Mouse (Mus musculus): ENCODE measurements around the gene Zmym6. TPM values are rescaled to one million over a fixed set of nuclear protein-coding genes. Genes with fewer than 3 reads are reported as not detected.

Gene Zmym6
- polyA plus RNA-seq, 1 experiment from 2014 or later, result 34.5 TPM

DNA sequence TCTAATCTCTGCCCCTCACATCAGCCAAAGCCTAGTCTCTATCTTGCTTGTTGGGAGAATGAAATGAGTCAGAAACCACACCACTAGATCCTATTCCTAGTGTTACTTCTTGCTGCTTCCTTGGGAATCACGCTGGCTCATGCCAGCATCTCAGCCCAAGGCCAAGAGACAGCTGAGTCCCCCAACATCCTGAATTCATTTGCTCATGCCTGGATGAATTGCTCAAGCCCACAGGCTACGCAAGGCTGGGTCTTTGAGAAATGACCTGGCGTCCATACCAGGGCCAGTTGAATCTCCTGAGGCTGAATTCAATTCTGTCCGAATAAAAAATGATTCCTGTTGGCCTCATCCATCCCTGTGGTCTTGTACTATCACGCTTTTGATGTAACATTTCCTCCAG is 60.4 kb downstream of the Zmym6 start:
- Histone ChIP-seq H3K4me3 (replicated peaks) (no peak overlapping the region), H3K9me3 (no peaks in the 10 kb centered on the region), H3K4me2 (replicated peaks) (no peak overlapping the region), H3K27me3 (no peaks in the 10 kb centered on the region), H3K27ac (no peak overlapping the region), H3K4me1 (replicated peaks) (peaks cover 6% of the 10 kb centered on the region; the same call in 1 of the 2 replicates), H3K9ac (replicated peaks) (no peak overlapping the region), H3K36me3 (no peaks in the 10 kb centered on the region)
- no peak for ATAC-seq
- WGBS, result 88% methylated on average over 5 of the region's 5 CpGs

DNA sequence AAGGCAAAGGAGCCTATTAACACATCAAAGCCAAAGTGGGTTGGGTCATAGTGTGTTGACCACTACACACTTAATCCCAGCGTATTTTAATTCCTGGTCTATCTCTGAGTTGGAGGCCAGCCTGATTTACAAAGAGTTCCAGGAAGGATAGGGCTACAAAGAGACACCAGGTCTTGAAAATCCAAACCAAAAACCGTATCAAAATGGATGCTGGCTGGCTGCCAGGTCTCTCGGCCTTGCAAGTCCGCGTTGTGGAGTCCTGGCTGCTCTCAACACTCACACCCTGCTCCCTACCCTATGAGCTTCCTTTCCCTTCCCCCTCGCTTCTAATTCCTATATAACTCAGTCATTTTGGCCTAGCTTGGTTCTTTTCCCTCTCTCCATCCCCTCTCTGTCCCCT is 61.3 kb downstream of the Zmym6 start:
- Histone ChIP-seq H3K4me1 (replicated peaks) (peaks cover 6% of the 10 kb centered on the region; the same call in 1 of the 2 replicates), H3K36me3 (no peaks in the 10 kb centered on the region), H3K4me2 (replicated peaks) (no peak overlapping the region), H3K9me3 (no peaks in the 10 kb centered on the region), H3K27me3 (no peaks in the 10 kb centered on the region), H3K9ac (replicated peaks) (no peak overlapping the region), H3K4me3 (replicated peaks) (no peak overlapping the region), H3K27ac (no peak overlapping the region)
- WGBS, result 30% methylated on average over 6 of the region's 6 CpGs
- ATAC-seq, result no peak

DNA sequence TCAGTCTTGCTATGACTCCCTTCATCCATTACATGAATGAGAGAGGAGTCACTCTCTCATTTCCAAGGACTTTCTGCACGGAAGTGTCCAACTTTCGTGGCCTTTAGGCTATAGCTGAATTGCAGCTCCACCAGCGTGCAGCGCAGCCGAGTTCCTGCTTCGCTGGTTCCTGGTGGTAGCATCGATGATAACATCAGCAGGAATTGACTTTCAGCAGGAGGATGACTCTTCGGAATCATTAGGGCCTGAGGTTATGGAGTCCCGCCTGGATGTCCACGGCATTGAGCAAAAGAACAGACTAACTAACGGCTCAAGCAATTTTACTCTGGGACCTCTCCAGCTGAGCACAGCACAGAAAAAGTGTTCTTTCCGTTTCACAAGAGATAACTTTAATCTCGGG is 72.8 kb downstream of the Zmym6 start:
- no peak for ATAC-seq
- WGBS, result 85% methylated on average over 13 of the region's 13 CpGs
- no peaks in the 10 kb centered on the region for H3K27me3 ChIP-seq

DNA sequence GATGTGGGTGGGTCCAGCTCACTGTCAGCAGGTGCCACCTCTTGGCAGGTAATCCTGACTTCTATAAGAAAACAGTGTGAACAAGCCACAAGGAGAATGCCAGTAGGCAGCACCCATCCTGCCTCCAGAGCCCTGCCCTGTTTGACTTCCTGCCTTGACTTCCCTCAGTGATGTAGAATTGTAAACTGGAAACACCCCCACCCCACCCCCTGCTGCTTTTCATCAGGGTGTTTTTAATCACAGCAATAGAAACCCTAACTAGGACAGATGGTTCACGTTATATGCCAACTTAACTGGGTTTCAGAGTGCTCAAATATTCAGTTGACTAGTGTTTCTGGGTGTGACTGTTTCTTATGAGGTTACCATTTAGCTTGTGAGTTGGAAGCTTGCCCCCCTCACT is 76.2 kb downstream of the Zmym6 start:
- no peaks in the 10 kb centered on the region for H3K4me1 ChIP-seq (replicated peaks)
- no peaks in the 10 kb centered on the region for H3K9me3 ChIP-seq
- no peak for ATAC-seq
- 65% methylated on average over 1 of the region's 1 CpGs for WGBS
- H3K4me3 ChIP-seq (replicated peaks), result no peak overlapping the region
- no peaks in the 10 kb centered on the region for H3K27me3 ChIP-seq
- no peak overlapping the region for H3K4me2 ChIP-seq (replicated peaks)
- H3K27ac ChIP-seq, result no peak overlapping the region
- no peaks in the 10 kb centered on the region for H3K36me3 ChIP-seq
- H3K9ac ChIP-seq (replicated peaks), result no peak overlapping the region

More for the DNA sequence above, 72.8 kb downstream of the Zmym6 start:
- Histone ChIP-seq H3K9me3 (no peaks in the 10 kb centered on the region), H3K9ac (replicated peaks) (no peak overlapping the region), H3K4me2 (replicated peaks) (no peak overlapping the region), H3K4me1 (replicated peaks) (no peaks in the 10 kb centered on the region), H3K36me3 (no peaks in the 10 kb centered on the region), H3K27ac (no peak overlapping the region), H3K4me3 (replicated peaks) (no peak overlapping the region)

DNA sequence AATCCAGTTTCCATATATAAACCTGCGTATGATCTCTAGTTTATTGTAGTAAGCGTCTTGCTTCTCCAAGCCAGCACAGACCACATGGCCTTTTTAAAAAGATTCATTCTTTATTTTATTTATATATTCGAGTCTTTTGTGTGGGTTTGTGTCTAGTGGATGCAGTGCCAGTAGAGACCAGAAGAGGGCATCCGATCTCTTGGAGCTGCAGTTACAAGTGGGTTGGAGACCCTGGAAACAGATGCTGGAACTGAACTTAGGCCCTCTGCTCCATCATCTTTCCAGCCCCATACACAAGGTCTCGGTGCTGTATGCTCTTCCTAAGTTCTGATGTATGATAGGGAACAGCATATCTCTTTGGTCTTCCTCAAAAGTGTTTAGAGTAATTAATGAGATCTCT is 78.6 kb downstream of the Zmym6 start:
- no peaks in the 10 kb centered on the region for H3K4me1 ChIP-seq (replicated peaks)

DNA sequence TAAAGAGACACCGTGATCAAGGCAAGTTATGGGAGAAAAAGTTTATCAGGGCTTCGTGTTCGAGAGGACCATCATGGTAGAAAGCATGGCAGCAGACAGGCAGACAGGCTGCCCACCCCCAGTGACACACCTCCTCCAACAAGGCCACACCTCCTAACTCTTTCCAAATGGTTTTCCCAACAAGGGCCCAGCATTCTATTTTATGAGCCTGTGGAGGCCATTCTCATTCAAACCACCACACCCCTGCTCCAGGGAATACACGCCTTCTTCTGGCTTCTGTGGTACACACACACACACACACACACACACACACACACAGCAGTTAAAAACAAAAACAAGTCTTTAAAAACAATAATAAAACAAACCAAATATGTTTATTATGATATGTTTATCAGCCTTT is 80.6 kb downstream of the Zmym6 start:
- no peaks in the 10 kb centered on the region for H3K9me3 ChIP-seq
- ATAC-seq, result no peak
- no peak overlapping the region for H3K9ac ChIP-seq (replicated peaks)
- no peaks in the 10 kb centered on the region for H3K36me3 ChIP-seq
- H3K27ac ChIP-seq, result no peak overlapping the region
- 92% methylated on average over 4 of the region's 4 CpGs for WGBS
- H3K4me1 ChIP-seq (replicated peaks), result no peaks in the 10 kb centered on the region
- H3K4me3 ChIP-seq (replicated peaks), result no peak overlapping the region
- H3K27me3 ChIP-seq, result no peaks in the 10 kb centered on the region
- no peak overlapping the region for H3K4me2 ChIP-seq (replicated peaks)

More for the DNA sequence above, 78.6 kb downstream of the Zmym6 start:
- Histone ChIP-seq H3K4me3 (replicated peaks) (no peak overlapping the region), H3K27me3 (no peaks in the 10 kb centered on the region), H3K36me3 (no peaks in the 10 kb centered on the region), H3K4me2 (replicated peaks) (no peak overlapping the region), H3K9ac (replicated peaks) (no peak overlapping the region), H3K27ac (no peak overlapping the region), H3K9me3 (no peaks in the 10 kb centered on the region)
- ATAC-seq, result no peak
- WGBS, result 60% methylated on average over 5 of the region's 5 CpGs

DNA sequence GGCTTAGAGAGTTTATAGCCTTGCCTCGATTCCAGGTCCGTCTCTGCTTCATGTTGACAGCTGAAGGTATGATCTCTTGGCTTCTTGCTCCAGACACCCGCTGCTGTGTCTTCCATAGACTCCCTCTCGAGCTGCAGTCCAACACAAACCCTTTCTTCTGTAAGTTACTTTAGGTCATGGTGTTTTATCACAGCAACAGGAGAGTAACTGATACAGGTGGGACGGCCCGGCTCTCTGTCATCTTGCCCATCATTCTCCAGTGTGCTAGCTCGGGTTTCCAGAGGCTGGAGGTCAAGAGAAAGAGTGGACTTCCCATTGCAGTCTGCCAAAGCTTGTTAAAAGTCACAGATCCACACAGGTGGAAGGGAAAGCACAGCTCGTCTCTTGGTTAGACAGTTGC is 86.7 kb downstream of the Zmym6 start:
- ATAC-seq, result no peak
- Histone ChIP-seq H3K27ac (no peak overlapping the region), H3K36me3 (no peaks in the 10 kb centered on the region), H3K9ac (replicated peaks) (no peak overlapping the region), H3K9me3 (no peaks in the 10 kb centered on the region), H3K4me3 (replicated peaks) (no peak overlapping the region), H3K4me1 (replicated peaks) (peaks cover 10% of the 10 kb centered on the region), H3K4me2 (replicated peaks) (no peak overlapping the region), H3K27me3 (peaks cover 18% of the 10 kb centered on the region)
- 75% methylated on average over 8 of the region's 8 CpGs for WGBS

DNA sequence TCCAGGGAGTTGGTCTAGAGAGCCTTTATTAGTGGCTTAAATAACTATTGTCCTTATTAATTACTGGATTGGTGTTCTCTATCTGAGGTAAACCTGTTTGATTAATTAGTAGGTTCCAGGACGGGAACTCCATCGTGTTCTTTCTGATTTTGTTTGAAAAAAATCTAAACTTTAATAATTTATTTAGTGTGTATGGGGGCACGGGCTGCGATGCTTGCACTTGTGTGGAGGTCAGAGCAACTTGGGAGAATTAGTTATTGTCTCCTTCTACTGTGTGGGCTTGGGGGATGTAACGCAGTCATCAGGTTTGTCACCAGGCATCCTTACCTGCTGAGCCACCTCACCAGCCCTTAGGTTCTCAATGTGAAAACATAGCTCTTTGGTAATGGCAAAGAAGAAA is 89.9 kb downstream of the Zmym6 start:
- no peak overlapping the region for H3K4me3 ChIP-seq (replicated peaks)
- no peak overlapping the region for H3K27ac ChIP-seq
- 72% methylated on average over 5 of the region's 5 CpGs for WGBS
- peaks cover 37% of the 10 kb centered on the region for H3K4me1 ChIP-seq (replicated peaks)
- H3K9ac ChIP-seq (replicated peaks), result no peak overlapping the region
- no peak for ATAC-seq
- H3K4me2 ChIP-seq (replicated peaks), result no peak overlapping the region
- H3K36me3 ChIP-seq, result no peaks in the 10 kb centered on the region
- H3K27me3 ChIP-seq, result peaks cover 29% of the 10 kb centered on the region
- no peaks in the 10 kb centered on the region for H3K9me3 ChIP-seq

DNA sequence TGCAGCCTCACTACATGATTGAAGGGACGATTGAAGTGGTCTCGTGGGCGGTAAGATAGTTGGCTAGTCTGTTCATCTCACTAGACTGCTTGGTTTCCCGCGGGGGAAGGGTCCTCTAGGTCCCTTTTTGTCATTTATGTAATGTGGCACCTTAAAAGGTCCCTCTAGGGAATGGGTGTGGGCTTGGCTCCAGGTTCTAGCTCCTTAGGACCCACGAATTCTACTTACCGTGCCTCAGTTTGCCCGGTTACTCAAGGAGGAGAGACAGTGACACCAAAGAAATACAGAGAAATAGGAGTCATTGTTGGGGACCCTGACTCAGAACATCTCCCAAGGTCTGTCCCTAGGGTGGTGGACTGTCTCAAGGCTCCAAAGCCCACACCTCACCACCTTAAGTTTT is 90.5 kb downstream of the Zmym6 start:
- H3K4me1 ChIP-seq (replicated peaks), result peaks cover 43% of the 10 kb centered on the region

DNA sequence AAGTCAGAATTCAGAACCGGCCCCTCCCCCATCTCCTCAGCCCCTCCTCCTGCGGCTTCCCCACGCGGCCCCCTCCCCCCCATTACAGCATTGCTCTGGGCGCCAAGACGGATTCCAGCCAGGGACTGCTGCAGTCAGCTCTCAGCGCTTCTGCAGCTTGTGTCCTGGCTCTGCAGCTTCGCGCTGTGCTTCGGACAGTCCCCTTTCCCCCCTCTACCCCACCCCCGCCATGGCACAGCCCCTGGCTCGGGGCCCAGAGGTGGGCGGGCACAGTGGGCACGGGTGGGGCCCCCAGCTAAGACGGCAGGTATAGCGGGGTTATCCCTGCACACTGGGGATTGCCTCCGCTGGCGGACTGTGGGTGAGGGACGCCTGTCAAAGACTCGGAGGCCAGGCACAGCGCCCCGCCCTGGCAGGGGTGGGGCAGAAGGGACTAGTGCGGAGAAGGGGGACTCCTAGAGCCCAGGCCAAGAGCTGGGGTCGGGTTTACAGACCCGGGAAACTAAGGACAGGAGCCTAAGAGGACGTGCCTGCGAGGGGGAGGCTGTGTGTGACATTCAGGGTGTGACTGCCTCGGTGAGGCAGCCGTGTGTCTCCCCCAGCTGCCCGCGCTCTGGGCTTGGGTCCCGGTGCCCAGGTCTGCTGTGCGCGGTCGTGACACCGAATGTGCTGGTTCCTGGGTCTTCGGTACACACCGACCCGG is 91.2 kb downstream of the Zmym6 start:
- Histone ChIP-seq H3K9ac (replicated peaks) (peak overlapping the region; percentile 91), H3K4me3 (replicated peaks) (peak overlapping the region; percentile 71), H3K27ac (peak overlapping the region; percentile 81), H3K4me1 (replicated peaks) (peaks cover 50% of the 10 kb centered on the region), H3K4me2 (replicated peaks) (peak overlapping the region; percentile 96), H3K9me3 (no peaks in the 10 kb centered on the region), H3K27me3 (peaks cover 30% of the 10 kb centered on the region), H3K36me3 (no peaks in the 10 kb centered on the region)
- peak; percentile 82 for ATAC-seq
- under 1% methylated on average over 39 of the region's 39 CpGs for WGBS

More for the DNA sequence above, 90.5 kb downstream of the Zmym6 start:
- Histone ChIP-seq H3K9me3 (no peaks in the 10 kb centered on the region), H3K4me3 (replicated peaks) (peak overlapping the region; percentile 71), H3K9ac (replicated peaks) (peak overlapping the region; percentile 91), H3K4me2 (replicated peaks) (peak overlapping the region; percentile 96), H3K27me3 (peaks cover 29% of the 10 kb centered on the region), H3K27ac (0 out of 2 replicates have a peak overlapping the region, but pooled peaks have one; percentile 81), H3K36me3 (no peaks in the 10 kb centered on the region)
- peak; percentile 7; the same call in 1 of the 2 replicates for ATAC-seq
- 19% methylated on average over 8 of the region's 8 CpGs for WGBS

DNA sequence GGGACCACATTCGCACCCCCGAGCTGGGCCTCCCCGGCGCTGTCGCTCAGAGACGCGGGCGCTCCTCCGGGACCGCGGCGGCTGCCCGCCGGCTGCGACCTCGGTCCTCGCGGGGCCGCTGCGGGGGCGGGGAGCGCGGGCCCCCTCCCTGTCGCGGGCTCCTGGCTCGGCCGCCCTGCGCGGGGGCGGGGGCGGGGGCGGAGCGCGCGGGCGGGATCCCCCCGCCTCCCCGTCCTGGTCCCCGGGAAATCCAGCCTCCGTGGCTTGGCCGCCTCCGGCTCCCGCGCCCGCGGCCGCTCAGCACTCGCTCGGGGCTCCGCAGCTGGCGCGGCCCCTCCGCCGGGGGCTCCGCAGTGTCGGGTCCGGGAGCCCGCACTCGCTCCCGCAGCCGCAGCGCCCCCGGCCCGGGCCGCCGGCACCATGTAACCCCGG is 91.7 kb downstream of the Zmym6 start, which contains the start of gene Dlgap3:
TSS of gene Dlgap3 (plus strand) at position 291 of the 432 bp plus-strand sequence.
- Histone ChIP-seq H3K9ac (replicated peaks) (peak within 1 kb of the TSS; percentile 91), H3K36me3 (no peaks in the 10 kb centered on the region), H3K4me2 (replicated peaks) (peak within 1 kb of the TSS; percentile 96), H3K4me3 (replicated peaks) (peak within 1 kb of the TSS; percentile 71), H3K27ac (peak within 1 kb of the TSS; percentile 81), H3K4me1 (replicated peaks) (peaks cover 52% of the 10 kb centered on the region), H3K9me3 (no peaks in the 10 kb centered on the region), H3K27me3 (peaks cover 28% of the 10 kb centered on the region)
- 0% methylated on average over 51 of the region's 67 CpGs for whole genome bisulfite sequencing
- peak; percentile 63 for ATAC-seq

DNA sequence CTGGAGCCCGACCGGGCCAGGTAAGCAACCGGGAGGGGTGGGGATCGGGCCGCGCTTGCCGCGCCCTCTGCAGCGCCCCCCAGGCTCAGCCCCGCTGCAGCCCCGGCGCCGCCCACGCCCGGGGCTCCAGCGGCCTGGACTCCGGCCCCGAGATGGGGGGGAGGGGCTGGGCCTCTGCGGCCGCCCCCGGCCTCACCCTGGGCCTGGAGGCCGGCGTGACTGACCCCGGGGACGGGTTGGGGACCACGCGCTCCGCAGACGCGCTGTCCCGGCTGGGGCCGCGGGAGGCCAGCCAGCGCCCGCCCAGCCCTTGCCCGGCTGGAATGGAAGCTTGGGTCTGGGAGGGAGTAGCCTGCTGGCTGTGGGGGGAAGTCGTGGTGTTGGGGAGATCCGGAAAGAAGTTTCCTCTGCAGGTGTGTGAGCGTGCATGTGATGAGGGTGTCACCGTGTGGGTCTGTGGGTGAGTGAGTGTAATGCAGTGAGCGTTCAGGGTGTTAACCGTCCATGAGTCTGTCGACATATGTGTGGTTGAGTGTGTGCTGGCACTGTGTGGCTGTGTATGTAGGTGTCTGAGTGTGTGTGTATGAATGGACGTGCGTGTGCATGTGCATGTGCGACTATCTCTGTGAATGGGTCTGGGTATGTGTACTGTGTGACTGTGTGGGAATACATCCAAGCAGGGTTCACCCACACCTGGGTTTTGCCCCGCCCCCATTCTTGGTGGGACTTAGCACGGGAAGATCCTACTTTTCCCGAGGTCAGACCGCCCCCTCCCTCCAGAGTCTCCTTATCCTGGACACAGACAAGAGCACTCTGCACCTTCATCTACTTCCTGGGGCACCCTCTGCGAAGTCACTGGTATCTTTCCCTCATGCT is 92.4 kb downstream of the Zmym6 start:
- H3K9me3 ChIP-seq, result no peaks in the 10 kb centered on the region
- H3K9ac ChIP-seq (replicated peaks), result peak overlapping the region; percentile 91
- peak overlapping the region; percentile 81 for H3K27ac ChIP-seq
- H3K4me2 ChIP-seq (replicated peaks), result peak overlapping the region; percentile 96
- peaks cover 52% of the 10 kb centered on the region for H3K4me1 ChIP-seq (replicated peaks)
- H3K27me3 ChIP-seq, result peaks cover 26% of the 10 kb centered on the region
- H3K4me3 ChIP-seq (replicated peaks), result peak overlapping the region; percentile 71
- H3K36me3 ChIP-seq, result no peaks in the 10 kb centered on the region
- WGBS, result 3% methylated on average over 42 of the region's 51 CpGs
- ATAC-seq, result peak; percentile 60
